Mouse (Mus musculus) c-Kit-positive CD71-positive TER-119-negative erythroid progenitor cells, embryonic 14.5 days (primary cell): ENCODE measurements around the gene Armh1.
"Not testable (repeated sequence)": the region's sequence is repeated elsewhere in the genome, so short reads cannot be mapped to it uniquely, and the experiment has no call there.

Experiments
- DNase-seq: peaks from one replicate; pipeline ENCODE4 v3.0.0-alpha.2; 2013; ENCODE audit warnings: low read depth

Gene Armh1

GRCm38 (mm10) chr4:117221836-117222235 is 30.1 kb downstream of the Armh1 start:
- no peak for DNase-seq

GRCm38 (mm10) chr4:117220741-117221515 is 31.0 kb downstream of the Armh1 start:
- no peak for DNase-seq

GRCm38 (mm10) chr4:117218517-117219219 is 33.3 kb downstream of the Armh1 start:
- DNase-seq: peak; percentile 39

- no peak for DNase-seq
Measured at GRCm38 (mm10) chr4:117217029-117217428, 34.9 kb downstream of the Armh1 start.

DNA sequence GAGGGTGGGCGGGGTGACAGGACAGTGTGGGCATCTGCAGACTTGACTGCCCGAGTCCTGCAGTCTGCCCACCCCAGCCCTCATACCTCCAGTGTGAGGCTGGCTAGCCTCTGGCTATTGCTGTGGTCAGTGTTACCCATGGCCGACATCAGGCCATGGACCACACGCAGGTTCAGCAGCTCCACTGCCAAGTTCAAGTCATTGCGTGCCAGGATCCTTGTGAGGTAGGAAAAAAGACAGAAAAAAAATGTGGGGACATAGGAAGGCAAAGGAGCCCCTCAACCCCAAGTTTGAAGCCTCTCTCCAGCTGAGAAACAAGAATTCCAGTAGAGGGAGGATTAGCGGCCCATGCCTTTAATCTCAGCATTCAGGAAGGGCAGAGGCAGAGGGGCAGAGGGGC is 37.7 kb downstream of the Armh1 start:
- DNase-seq: no peak

DNA sequence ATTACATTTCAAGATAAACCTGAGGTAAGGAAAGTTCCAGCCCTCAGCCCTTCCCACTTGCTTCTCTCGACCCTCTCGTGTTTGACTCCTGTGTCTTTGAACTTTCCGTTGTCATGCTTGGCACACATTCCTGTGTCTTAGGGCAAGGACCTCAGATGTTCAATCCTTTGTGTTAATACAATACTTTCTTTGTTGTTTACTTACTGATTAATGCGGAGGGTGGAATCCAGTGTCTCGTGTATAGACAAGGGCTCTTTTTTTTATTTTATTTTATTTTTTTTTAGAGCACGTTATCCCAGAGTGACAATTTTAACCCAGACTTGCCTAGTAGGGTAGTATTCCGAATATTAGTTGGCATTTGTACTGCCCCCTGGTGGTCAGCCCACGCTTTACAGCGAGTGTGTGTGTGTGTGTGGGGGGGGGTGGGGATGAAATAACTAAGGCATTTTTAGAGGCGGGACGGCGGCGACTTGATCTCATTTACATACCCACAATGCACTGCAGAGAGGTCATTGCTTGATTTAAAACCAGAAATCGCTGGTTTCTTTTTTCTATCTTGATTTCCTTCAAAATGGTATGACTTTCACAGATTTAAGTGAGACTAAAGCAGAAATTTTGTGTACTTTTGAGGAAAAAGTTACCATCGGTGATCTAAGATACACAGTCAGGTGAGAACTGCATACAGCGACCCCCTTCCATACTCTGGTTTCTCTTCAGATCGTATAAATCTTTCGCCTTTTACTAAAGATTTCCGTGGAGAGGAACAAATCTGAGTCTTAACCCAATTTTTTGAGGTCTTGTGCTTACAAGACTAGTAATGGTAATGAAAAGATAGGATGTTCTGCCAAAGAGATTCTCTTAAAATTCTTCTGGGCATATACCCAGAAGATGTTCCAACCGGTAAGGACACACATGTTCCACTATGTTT is 41.5 kb downstream of the Armh1 start:
- DNase-seq: peak; percentile 76

- no peak for DNase-seq
Measured at GRCm38 (mm10) chr4:117209592-117209991, 42.3 kb downstream of the Armh1 start.

GRCm38 (mm10) chr4:117202992-117203354 is 49.0 kb downstream of the Armh1 start:
- DNase-seq: no peak

GRCm38 (mm10) chr4:117202046-117202991 is 49.6 kb downstream of the Armh1 start:
- DNase-seq: peak; percentile 62

- no peak for DNase-seq
Measured at GRCm38 (mm10) chr4:117191804-117192203, 60.1 kb downstream of the Armh1 start.

DNA sequence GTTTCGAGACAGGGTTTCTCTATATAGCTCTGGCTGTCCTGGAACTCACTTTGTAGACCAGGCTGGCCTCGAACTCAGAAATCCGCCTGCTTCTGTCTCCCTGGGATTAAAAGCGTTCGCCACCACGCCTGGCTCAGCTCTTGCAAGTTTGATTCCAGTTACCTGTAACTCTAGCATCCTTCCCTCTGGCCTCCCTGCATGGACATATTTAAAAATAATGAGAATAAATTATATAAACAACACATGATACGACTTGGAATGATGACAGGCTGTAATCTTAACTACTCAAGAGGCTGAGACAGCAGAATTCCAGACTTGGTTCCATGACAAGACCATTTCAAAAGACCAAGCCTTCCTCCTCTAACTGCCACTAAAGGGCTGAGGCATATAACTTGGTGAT is 61.3 kb downstream of the Armh1 start:
- DNase-seq: no peak

GRCm38 (mm10) chr4:117189856-117190543 is 61.9 kb downstream of the Armh1 start:
- peak; percentile 79 for DNase-seq

DNA sequence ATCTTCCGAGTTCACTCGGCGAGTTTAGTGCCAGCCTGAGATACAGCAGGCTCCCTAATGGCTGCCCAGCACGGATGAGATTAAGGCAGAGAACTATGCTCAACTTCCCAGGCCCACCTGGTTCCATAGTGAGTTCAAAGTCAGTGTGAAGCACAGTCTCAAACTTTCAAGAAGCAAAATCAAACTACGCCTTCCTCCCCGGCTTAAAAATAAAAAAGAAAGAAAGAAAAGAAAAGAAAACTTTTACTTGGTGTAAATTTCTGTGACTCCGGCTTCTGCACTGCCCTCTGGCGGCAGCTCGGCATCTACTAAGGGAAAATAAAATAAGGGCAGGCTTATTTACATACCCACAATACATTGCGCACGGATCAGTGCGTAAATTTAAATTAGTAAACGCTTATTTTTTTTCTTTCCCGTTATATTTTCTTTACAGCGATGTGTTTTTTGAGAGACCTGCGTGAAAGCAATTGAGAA is 62.5 kb downstream of the Armh1 start:
- DNase-seq: peak; percentile 84

DNA sequence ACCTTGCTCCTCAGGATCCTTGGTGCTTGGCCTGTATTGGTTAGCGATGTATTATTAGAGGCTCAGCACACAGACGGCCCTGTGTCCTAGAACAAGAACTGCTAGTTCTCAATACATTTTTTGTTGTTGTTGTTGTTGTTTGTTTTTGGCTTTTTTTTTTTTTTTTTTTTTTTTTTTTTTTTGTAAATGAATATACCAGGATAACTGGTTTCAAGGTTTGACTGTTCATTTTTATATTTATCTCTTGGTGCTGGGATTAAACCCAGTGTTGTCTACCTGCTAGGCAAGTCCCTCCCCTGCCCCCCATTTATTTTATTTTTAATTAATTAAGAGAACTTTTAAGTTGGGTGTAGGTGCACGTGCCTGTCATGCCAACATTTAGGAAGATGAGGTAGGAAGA is 63.0 kb downstream of the Armh1 start:
- DNase-seq: no peak

GRCm38 (mm10) chr4:117182759-117183096 is 69.2 kb downstream of the Armh1 start:
- DNase-seq: not testable (repeated sequence)

DNA sequence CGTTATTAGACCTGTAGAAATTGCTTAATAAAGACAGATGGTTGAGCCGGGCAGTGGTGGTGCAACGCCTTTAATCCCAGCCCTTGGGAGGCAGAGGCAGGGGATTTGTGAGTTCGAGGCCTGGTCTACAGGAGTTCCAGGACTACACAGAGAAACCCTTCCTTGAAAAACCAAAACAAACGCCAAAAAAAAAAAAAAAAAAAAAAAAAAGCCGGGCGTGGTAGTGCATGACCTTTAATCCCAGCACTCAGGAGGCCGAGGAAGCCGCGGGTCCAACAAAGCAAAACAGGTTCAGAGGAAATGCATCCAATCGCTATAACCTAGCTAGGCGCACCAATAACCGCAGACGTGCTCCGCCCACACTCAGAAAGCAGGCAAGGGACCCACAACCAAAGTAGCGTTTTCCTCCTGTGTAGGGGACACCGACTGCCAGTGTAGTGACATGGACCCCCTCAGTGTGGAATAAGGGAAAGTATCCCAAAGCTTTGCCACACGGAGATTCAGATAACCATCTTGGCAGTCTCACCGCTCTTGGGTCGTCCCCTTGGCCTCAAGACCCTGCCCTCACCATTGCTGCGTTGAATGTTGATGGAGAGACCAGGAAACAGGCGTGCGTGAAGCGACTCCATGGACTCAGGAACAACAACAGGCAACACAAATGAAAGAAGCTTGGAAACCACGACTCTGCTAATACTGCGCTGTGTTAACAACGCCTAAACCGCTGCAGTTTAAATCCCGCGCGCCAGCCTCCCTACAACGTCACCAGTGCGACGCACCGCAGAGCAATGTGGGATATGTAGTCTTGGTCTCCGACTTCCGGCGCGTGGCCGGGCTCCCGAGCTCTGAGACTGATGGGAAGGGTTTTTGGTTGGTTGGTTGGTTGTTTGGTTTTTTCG is 69.8 kb downstream of the Armh1 start, which contains the start of gene Kif2c:
Gene Kif2c (minus strand): TSS at position 777 of the 896 bp plus-strand sequence.
- peak; percentile 90 for DNase-seq

GRCm38 (mm10) chr4:117169936-117170335 is 82.0 kb downstream of the Armh1 start:
- DNase-seq: no peak
